Mouse (Mus musculus): ENCODE results near the gene Svbp. TPM values are rescaled to one million over a fixed set of nuclear protein-coding genes. Genes with fewer than 3 reads are reported as not detected.

Svbp gene
- polyA plus RNA-seq, 1 experiment from 2014 or later = 152 TPM

GRCm38 (mm10) chr4:119177702-119178101 lies 17.4 kb upstream of the Svbp start:
- DNase-seq (ENCODE audit: low spot score) = no peak
- 82% methylated on average over 5 of the region's 5 CpGs for WGBS
- Histone ChIP-seq H3K9me3 (replicated peaks) (no peaks in the 10 kb centered on the region), H3K27me3 (ENCODE audit: low read depth, poor library complexity, severe bottlenecking) (no peaks in the 10 kb centered on the region), H3K4me1 (peaks cover 14% of the 10 kb centered on the region), H3K36me3 (no peaks in the 10 kb centered on the region), H3K4me3 (no peak overlapping the region), H3K27ac (replicated peaks) (no peak overlapping the region)

GRCm38 (mm10) chr4:119178331-119178730 lies 16.8 kb upstream of the Svbp start:
- 82% methylated on average over 18 of the region's 18 CpGs for WGBS
- no peak overlapping the region for H3K4me3 ChIP-seq
- no peaks in the 10 kb centered on the region for H3K27me3 ChIP-seq (ENCODE audit: low read depth, poor library complexity, severe bottlenecking)
- H3K36me3 ChIP-seq = no peaks in the 10 kb centered on the region
- H3K9me3 ChIP-seq (replicated peaks) = no peaks in the 10 kb centered on the region
- no peak for DNase-seq (ENCODE audit: low spot score)
- no peak overlapping the region for H3K27ac ChIP-seq (replicated peaks)
- peaks cover 8% of the 10 kb centered on the region for H3K4me1 ChIP-seq

- WGBS = 58% methylated on average over 4 of the region's 4 CpGs
- Histone ChIP-seq H3K27me3 (ENCODE audit: low read depth, poor library complexity, severe bottlenecking) (no peaks in the 10 kb centered on the region), H3K9me3 (replicated peaks) (no peaks in the 10 kb centered on the region), H3K4me1 (no peaks in the 10 kb centered on the region), H3K36me3 (no peaks in the 10 kb centered on the region), H3K27ac (replicated peaks) (no peak overlapping the region), H3K4me3 (no peak overlapping the region)
- DNase-seq (ENCODE audit: low spot score) = no peak
Observed at GRCm38 (mm10) chr4:119180133-119180707, 14.9 kb upstream of the Svbp start.

DNA sequence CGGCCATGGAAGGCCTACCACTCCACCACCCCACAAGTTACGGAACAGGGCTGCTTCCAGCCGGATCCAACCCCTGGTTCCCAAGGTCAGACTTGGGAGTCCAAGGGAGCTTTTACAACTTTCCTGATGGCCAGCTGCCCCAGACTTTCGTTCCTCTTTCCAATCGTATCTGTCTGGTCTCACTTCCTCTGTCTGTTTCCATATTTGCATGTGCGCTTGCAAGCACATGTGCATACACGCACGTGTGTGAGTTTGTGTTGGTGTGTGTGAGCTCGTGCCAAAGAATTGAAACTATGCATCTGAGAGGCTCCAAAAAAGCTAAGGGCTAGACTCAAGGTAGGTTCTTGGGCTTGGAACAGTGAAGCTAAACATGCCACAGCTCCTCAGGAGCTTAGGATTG lies 13.7 kb upstream of the Svbp start:
- no peaks in the 10 kb centered on the region for H3K4me1 ChIP-seq
- no peak for DNase-seq (ENCODE audit: low spot score)
- WGBS = 91% methylated on average over 9 of the region's 9 CpGs
- H3K4me3 ChIP-seq = no peak overlapping the region
- no peaks in the 10 kb centered on the region for H3K27me3 ChIP-seq (ENCODE audit: low read depth, poor library complexity, severe bottlenecking)
- no peaks in the 10 kb centered on the region for H3K36me3 ChIP-seq
- H3K27ac ChIP-seq (replicated peaks) = no peak overlapping the region
- no peaks in the 10 kb centered on the region for H3K9me3 ChIP-seq (replicated peaks)

DNA sequence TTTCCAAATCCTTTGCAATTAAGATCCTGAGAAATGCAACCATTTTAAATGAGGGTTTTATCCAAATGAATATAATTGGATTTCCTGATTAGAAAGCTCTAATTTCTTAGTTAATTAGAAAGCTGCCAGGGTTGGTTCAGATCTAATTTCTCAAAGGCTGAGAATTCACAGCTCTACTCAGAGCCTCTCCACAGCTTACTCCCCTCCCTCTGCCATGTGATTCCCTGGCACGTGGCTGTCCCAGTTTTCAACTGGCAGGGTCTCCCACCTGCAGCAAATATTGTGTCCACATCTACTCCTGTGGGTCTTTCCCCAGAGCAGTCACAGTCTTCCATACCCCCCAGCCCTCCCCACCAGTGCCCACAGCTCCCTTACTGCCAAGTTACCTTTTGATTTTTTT lies 11.6 kb upstream of the Svbp start:
- Histone ChIP-seq H3K27ac (replicated peaks) (no peak overlapping the region), H3K9me3 (replicated peaks) (no peaks in the 10 kb centered on the region), H3K27me3 (ENCODE audit: low read depth, poor library complexity, severe bottlenecking) (no peaks in the 10 kb centered on the region), H3K36me3 (no peaks in the 10 kb centered on the region), H3K4me1 (no peaks in the 10 kb centered on the region), H3K4me3 (no peak overlapping the region)
- WGBS = 78% methylated on average over 1 of the region's 1 CpGs
- no peak for DNase-seq (ENCODE audit: low spot score)

DNA sequence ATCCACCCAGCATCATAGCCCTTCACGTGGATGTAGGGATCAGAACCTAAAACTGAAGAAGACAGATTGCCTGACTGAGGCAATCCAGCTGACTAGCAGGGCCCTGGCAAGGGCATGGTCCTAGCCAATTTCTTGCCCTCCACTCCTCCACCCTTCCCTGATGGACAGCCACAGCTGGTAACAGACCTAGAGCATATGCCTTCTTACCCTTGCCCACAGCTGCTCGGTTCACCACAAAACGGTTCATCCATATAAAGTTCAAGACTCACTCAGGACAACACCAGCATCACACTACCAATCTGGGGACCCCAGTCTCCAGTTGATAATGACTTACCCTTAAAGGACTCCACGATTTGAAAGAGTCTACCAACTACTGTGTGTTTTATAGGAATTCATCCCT lies 9.3 kb upstream of the Svbp start:
- H3K27me3 ChIP-seq (ENCODE audit: low read depth, poor library complexity, severe bottlenecking) = no peaks in the 10 kb centered on the region
- peaks cover 4% of the 10 kb centered on the region; the same call in 1 of the 2 replicates for H3K4me1 ChIP-seq
- H3K4me3 ChIP-seq = no peak overlapping the region
- no peak for DNase-seq (ENCODE audit: low spot score)
- H3K9me3 ChIP-seq (replicated peaks) = no peaks in the 10 kb centered on the region
- no peaks in the 10 kb centered on the region for H3K36me3 ChIP-seq
- no peak overlapping the region for H3K27ac ChIP-seq (replicated peaks)
- WGBS = 89% methylated on average over 4 of the region's 4 CpGs

- WGBS = 63% methylated on average over 11 of the region's 11 CpGs
- no peak for DNase-seq (ENCODE audit: low spot score)
- H3K4me3 ChIP-seq = no peak overlapping the region
- H3K27me3 ChIP-seq (ENCODE audit: low read depth, poor library complexity, severe bottlenecking) = no peaks in the 10 kb centered on the region
- no peaks in the 10 kb centered on the region for H3K36me3 ChIP-seq
- H3K4me1 ChIP-seq = peaks cover 4% of the 10 kb centered on the region; the same call in 1 of the 2 replicates
- H3K27ac ChIP-seq (replicated peaks) = no peak overlapping the region
- no peaks in the 10 kb centered on the region for H3K9me3 ChIP-seq (replicated peaks)
Observed at GRCm38 (mm10) chr4:119188060-119188785, 6.9 kb upstream of the Svbp start.

DNA sequence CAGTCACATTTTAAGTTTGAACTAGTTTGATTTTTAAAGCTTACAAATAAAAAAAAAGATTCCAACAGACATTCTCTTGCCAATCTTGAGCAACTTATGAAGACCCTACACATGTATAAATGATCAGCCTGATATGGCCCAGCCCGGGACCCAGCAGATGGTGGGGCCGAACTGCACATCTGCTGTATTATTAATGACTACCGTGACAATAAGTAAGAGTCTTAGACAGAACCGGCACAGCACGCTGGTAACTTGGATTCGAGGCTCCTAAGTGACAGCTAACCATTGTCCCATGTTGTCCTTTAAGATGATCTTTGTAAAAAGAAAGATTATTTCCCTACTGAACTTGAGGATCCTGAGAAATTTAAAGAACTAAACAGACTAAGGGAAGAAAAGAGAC lies 5.7 kb upstream of the Svbp start:
- H3K4me3 ChIP-seq = no peak overlapping the region; the same call in 1 of the 2 replicates
- DNase-seq (ENCODE audit: low spot score) = no peak
- peaks cover 4% of the 10 kb centered on the region; the same call in 1 of the 2 replicates for H3K4me1 ChIP-seq
- peak overlapping the region; percentile 58 for H3K27ac ChIP-seq (replicated peaks)
- H3K9me3 ChIP-seq (replicated peaks) = no peaks in the 10 kb centered on the region
- no peaks in the 10 kb centered on the region for H3K27me3 ChIP-seq (ENCODE audit: low read depth, poor library complexity, severe bottlenecking)
- WGBS = 79% methylated on average over 6 of the region's 6 CpGs
- no peaks in the 10 kb centered on the region for H3K36me3 ChIP-seq

DNA sequence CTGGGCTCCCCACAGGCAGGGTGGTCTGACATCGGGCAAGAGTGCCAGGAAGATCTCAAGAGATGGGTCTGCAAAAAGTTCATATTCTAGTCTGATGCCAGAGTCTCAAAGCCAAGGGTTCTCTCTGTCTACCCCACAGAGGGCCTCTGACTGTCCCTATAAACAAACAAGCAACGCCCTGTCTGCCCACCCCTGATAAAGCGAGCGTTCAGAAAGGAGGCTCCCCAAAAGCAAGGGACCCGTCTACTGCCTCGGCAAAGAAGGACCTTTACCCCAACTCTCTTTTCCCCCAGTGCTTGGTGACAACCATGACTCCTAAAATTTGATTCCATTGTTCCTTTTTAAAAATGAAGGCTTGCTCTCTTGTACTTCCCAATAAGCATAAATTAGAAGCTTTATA lies 5.2 kb upstream of the Svbp start, which contains the start of gene Ermap:
Gene Ermap, minus strand, starts transcription at position 148 of the 400 bp plus-strand sequence.
- H3K36me3 ChIP-seq = no peaks in the 10 kb centered on the region
- 82% methylated on average over 6 of the region's 6 CpGs for WGBS
- H3K9me3 ChIP-seq (replicated peaks) = no peaks in the 10 kb centered on the region
- peak within 1 kb of the TSS; percentile 58 for H3K27ac ChIP-seq (replicated peaks)
- H3K27me3 ChIP-seq (ENCODE audit: low read depth, poor library complexity, severe bottlenecking) = no peaks in the 10 kb centered on the region
- peaks cover 4% of the 10 kb centered on the region; the same call in 1 of the 2 replicates for H3K4me1 ChIP-seq
- no peak within 1 kb of the TSS; the same call in 1 of the 2 replicates for H3K4me3 ChIP-seq
- DNase-seq (ENCODE audit: low spot score) = no peak

GRCm38 (mm10) chr4:119190618-119191017 lies 4.5 kb upstream of the Svbp start:
- no peak for DNase-seq (ENCODE audit: low spot score)
- no peaks in the 10 kb centered on the region for H3K36me3 ChIP-seq
- WGBS = 88% methylated on average over 8 of the region's 8 CpGs
- no peak overlapping the region for H3K4me3 ChIP-seq
- peaks cover 7% of the 10 kb centered on the region for H3K4me1 ChIP-seq
- H3K27me3 ChIP-seq (ENCODE audit: low read depth, poor library complexity, severe bottlenecking) = no peaks in the 10 kb centered on the region
- H3K9me3 ChIP-seq (replicated peaks) = no peaks in the 10 kb centered on the region
- H3K27ac ChIP-seq (replicated peaks) = no peak overlapping the region

GRCm38 (mm10) chr4:119191273-119191672 lies 3.8 kb upstream of the Svbp start:
- Histone ChIP-seq H3K4me3 (no peak overlapping the region), H3K27me3 (ENCODE audit: low read depth, poor library complexity, severe bottlenecking) (no peaks in the 10 kb centered on the region), H3K4me1 (peaks cover 13% of the 10 kb centered on the region), H3K9me3 (replicated peaks) (no peaks in the 10 kb centered on the region), H3K36me3 (no peaks in the 10 kb centered on the region), H3K27ac (replicated peaks) (no peak overlapping the region)
- DNase-seq (ENCODE audit: low spot score) = no peak
- WGBS = 86% methylated on average over 3 of the region's 3 CpGs

DNA sequence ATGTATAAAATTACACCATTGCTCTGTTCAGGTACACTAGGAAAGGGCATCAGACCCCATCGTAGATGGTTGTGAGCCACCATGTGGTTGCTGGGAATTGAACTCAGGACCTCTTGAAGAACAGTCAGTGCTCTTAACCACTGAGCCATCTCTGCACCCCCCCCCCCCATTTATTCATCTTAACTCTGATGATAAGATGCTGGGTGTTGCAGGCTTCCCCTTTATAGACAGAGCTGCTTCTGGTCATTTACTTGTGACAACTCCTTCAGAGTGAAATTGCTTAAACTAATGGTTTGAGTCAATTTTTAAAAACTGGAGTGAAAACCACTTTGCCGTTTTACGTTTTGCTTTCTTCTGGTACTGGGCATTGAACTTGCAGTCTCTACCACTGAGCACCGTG lies 2.3 kb upstream of the Svbp start:
- 92% methylated on average over 4 of the region's 4 CpGs for WGBS
- Histone ChIP-seq H3K27ac (replicated peaks) (no peak overlapping the region), H3K36me3 (no peaks in the 10 kb centered on the region), H3K4me3 (no peak overlapping the region), H3K4me1 (peaks cover 27% of the 10 kb centered on the region), H3K27me3 (ENCODE audit: low read depth, poor library complexity, severe bottlenecking) (no peaks in the 10 kb centered on the region), H3K9me3 (replicated peaks) (no peaks in the 10 kb centered on the region)
- no peak for DNase-seq (ENCODE audit: low spot score)

- peak overlapping the region; percentile 68 for H3K4me3 ChIP-seq
- no peak for DNase-seq (ENCODE audit: low spot score)
- H3K36me3 ChIP-seq = peaks cover 17% of the 10 kb centered on the region
- no peaks in the 10 kb centered on the region for H3K27me3 ChIP-seq (ENCODE audit: low read depth, poor library complexity, severe bottlenecking)
- H3K27ac ChIP-seq (replicated peaks) = peak overlapping the region; percentile 93
- H3K4me1 ChIP-seq = peaks cover 30% of the 10 kb centered on the region
- 12% methylated on average over 18 of the region's 18 CpGs for WGBS
- no peaks in the 10 kb centered on the region for H3K9me3 ChIP-seq (replicated peaks)
Observed at GRCm38 (mm10) chr4:119195582-119196320, 645 bp downstream of the Svbp start.
